Mouse (Mus musculus) olfactory bulb, adult 2 months (tissue): ENCODE data around the gene Wrnip1.

Experiments used
- CTCF ChIP-seq: fragments of 200-500 bp; IDR thresholded peaks from 2 replicates; pipeline ENCODE4 v1.5.1; 2012; ENCODE audit warnings: low read depth, mild to moderate bottlenecking, low read length, moderate library complexity; ENCODE audit not compliant: insufficient read depth
- POLR2A ChIP-seq: fragments of 200-500 bp; IDR thresholded peaks from 2 replicates; pipeline ENCODE4 v1.6.1; 2012; ENCODE audit warnings: mild to moderate bottlenecking, low read depth, low read length, moderate library complexity; ENCODE audit not compliant: insufficient read depth

- TF ChIP-seq POLR2A (no peak), CTCF (no peak)
Measured at GRCm38 (mm10) chr13:32776350-32776749, 25.5 kb upstream of the Wrnip1 start.
